Mouse (Mus musculus) spleen, adult 12 weeks (tissue): ENCODE results near the gene Gclc.

Experiments
- DNase-seq: peaks from one replicate; pipeline ENCODE4 v3.0.0; 2022; ENCODE audit warnings: low spot score

The Gclc gene

DNA sequence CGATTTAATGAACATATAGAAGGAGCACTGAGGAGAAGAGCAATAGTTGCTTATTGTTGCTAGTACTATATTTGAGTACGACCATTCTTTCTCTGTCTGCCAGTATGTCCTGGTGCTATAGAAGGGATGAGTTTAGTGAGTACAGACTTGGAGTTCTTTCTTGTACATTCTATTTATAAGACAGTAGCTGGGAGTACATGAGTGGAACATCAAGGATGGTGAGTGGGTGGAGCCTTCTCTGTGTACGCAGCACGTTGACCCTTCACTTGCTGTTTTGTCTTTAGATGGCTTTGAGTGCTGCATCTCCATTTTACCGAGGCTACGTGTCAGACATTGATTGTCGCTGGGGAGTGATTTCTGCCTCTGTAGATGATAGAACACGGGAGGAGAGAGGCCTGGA is 31.1 kb downstream of the Gclc start:
- DNase-seq: no peak

DNA sequence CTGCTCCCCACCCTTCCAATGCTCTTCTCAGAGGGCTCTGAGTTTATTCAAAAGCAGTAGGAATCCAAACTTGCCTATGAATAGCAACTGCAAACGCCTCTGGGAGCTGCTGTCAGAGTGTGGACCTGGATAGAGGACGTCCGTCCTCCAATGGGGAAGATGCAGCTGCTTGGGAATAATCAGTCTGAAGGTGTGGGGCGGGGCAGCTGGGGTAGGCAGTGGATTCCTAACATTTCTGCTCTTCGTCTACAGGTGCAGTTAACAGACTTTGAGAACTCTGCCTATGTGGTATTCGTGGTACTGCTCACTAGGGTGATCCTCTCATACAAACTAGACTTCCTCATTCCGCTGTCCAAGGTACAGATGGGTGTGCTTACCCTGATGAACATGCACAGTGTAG is 33.6 kb downstream of the Gclc start:
- DNase-seq: no peak

DNA sequence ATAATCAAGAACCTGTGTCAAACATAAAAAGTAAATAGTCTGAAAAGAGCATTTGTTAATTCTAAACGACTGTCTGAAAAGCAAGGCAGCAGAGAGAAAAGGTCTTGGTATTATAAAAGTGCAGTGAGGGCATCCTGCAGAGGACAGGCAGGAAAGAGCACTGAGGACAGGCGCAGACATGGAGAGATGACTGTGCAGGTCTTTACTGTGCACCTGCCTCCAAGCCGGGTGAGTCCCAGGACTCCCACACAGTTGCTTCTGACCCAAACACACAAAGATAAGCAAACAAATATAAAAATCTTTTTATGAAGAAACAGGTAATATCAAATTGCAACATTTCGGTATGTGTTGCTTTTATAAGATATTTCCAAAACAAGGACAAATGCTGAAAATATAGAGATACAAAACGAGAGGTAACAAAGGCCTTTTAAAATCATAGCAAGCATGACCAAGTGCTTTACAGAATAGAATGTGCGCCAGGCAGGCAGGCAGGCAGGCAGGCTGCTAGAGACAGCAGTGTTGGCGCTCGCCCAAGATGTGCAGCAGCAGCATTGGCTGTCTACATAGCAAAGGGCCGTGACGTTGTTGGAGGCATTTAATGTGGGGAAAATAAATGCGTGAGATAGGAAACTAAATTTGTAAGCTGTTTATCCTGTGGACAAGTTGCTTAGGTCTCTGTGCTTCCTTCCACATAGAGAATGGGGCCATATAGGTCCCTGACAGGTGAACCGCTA is 35.4 kb downstream of the Gclc start:
- no peak for DNase-seq

DNA sequence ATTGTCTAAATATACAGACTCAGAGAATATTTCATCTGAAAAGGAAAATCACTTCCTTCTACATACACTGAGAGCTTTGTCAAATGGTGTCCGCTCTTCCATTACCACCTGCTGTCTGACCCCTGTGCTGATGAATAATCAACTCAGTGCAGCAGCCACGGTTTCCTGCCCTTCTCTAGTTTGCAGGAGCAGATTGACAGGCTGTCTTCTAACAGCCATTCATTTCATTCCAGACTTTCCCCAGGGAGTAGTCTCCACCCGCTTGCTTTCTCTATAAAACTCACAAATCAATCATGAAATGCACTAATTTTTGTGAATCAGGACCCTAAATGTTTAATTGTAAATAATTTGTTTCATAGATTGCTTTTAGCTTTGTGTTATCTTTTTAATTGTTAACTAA is 39.5 kb downstream of the Gclc start:
- DNase-seq: no peak

DNA sequence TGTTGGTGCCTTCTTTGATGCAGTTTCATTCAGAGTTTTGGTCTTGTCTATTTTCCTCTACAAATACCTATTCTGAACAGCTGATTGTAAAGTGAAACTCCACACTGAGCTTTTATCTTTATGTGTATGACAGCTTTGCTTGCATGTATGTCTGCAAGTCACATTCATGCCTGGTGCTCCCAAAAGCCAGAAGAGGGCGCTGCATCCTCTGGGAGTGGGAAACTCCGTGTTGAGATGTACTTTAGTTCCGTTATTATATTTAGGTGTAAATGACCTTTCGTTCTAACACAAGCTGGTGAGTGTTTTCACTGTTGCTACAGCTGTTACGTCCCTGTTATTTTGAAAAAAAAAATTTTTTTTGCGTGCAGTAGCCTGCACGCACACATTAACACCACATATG is 48.1 kb downstream of the Gclc start:
- no peak for DNase-seq

DNA sequence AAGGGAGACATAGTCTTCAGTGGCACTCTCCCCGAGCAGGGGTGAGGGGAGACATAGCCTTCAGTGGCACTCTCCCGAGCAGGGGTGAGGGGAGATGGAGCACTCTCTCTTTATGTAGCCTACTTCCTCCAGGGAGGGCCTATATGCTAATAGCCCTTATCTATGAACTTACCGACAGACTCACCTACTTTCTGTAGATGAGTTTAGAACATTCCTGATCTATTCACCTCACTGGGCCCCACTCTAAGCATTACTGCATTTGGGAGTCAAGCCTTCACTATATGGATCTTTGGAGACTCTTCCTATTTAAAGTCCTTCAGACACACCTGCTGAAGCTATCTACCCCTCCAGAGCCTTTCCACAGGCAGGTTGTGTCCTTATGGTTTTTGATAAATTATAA is 52.1 kb downstream of the Gclc start:
- DNase-seq: no peak

DNA sequence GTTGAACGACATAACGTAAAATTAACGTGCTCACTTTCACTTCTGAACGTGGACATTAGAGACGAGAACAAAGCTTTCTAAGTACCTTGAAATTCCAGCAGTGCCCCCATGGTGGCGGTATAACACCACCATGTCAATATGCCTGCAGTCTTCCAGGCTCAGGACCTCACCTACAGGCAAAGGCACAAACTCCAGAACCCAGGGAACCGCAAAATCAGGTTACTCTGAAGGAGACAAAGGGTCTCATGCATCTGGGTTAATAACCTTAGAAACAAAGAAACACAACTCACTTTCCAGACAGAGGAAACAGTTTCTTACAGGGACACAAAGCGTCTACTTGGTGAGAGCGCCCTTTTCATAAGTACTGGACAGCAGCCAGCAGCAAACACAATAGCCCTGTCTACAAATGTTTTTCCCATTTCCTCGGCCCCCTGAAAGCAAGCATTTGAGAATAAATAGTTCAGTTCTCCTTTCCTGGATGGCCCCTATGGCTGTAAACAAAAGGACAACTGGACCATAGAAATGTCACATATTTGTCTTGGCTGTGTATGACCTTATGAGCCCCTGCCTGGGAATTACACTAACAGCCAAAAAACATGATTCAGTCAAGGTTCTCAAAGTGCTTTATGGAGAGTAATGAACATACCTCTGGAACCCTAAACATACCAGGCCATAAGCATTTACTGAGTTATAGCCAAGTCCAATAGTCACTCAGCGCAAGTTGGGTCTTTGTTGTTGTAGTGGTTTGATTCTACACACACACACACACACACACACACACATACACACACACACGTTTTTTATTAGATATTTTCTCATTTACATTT is 52.7 kb downstream of the Gclc start:
- peak; percentile 64 for DNase-seq

DNA sequence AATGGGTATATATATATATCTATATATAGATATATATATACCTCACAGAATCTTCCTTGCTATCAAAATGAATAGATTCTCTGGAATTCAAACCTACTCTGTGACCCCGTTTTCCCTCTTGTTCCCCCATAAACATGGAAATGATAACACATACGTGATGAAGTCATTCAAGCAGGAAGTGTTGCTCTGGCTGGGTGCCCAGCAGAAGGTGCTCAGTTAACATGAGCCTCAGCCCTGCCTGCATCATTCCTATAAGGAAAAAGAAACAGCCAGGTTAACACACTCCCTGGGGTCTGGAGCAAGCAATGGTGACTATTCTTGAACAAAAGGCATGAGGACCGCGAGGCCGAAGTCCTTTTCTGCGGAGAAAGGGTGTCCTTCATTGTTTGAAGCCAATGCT is 54.1 kb downstream of the Gclc start:
- no peak for DNase-seq

DNA sequence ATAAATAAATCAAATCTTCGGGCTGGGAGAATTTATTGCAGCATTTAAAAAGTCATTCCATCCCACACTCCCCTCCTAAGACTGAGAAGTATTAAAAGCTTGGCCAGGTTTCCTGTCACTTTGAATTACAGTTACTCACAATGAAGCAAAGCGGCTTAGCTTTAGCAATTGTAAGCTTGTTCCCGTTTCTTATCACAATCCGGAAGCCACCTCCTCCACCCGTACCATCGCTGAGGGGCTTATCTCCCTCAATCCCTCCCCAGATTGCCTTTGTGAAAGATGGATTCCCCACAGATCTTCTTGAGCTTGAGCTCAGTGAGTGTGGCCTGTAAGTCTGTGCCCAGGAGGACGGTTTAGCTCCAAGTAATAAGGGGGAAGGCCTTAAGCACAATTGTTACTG is 64.5 kb downstream of the Gclc start:
- DNase-seq: no peak

DNA sequence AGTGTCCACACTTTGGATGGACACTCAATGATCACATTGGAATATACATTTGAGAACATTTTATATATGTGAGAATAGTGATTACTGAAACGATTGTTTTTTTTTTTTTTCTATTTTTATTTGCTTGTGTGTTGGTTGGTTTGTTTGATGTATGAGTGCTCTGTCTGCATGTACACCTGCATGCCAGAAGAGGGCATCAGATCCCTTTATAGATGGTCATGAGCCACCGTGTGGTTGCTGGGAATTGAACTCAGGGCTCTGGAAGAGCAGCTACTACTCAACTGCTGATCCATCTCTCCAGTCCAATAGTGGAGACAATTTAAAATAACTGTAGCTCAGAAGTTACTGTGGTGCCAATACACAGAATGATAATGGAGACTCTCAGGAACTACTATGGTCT is 65.0 kb downstream of the Gclc start:
- no peak for DNase-seq

DNA sequence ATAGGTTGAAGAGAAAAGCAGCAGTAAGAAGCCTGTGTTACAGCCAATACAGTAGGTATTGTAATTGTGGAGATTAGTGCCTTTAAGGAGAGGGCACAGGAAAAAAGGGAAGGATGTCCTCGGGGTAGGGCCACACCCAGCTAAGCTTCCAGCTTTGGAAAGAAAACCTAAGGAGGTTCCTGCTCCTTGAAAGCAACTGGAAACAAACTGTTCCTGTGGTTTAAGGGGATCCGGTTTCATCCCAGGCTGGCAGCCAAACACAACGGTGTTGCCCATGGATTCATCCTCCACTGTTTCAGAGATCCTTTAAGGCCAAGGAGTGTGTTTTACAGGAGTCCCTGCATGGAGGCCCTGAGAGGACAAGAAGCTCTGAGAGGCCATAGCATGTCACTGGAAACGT is 66.5 kb downstream of the Gclc start:
- no peak for DNase-seq

DNA sequence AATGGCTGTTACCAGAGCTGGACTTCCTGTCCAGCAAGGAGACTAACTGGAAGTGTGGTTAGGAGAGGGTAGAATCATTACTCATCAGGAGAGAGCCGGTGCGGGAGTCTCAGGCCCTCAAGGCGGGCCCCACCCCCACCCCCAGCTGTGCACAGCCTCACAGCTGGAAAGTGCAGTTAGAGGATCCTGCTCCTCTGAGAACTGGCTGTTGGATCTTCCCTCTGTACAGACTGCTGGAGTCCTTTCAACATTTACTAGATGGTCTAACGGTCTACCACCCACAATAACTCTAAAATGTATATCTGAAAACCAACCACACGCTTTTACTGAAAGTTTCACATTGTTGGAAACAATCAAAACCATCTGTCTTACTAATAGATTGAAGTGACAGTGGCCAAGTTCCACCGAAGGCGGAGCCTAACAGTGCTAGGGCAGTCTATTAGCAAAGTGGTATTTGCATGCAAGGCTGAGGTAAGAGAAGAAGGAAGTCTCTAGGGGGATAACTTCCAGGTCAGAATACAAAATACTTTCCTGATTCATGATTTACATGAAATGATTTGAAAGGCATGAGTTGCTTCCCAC is 71.1 kb downstream of the Gclc start:
- DNase-seq: no peak

DNA sequence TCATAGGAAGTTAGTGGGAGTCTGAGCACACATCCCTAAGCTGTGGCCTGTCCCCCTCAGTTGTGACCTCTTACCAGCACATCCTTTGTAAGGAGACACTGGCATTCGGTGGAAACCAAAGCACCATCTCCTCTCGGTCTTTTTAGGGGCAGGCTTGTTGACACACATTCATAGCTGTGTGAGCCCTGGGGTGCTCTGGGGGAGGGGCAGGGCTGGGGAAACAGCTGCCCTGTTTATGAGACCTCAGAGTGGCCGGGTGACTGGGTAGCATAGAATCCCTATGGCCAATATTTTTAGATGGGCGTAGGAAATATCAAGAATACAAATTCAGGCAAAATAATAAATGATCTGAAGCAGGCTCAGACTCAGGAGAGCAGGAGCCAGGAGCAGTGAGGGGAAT is 71.9 kb downstream of the Gclc start:
- no peak for DNase-seq

DNA sequence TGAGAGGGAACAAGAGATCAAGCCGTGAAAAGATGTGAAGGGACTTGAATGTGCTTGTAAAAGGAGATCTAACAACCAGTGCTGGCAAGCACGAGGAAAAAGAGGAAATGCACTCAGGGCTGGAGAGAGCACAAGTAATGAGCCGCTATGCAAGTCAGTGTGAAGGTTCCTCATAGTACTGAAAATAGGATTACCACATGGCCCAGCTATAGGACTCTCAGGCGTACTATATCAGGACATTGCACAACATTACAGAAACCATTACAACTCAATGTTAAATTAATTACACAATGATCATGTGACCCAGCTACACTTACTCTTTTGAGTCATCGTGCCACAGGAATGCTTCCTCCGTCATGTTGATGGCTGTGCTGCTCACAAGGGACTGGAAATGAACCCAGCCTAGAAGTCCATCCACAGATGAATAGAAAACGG is 74.2 kb downstream of the Gclc start:
- no peak for DNase-seq

DNA sequence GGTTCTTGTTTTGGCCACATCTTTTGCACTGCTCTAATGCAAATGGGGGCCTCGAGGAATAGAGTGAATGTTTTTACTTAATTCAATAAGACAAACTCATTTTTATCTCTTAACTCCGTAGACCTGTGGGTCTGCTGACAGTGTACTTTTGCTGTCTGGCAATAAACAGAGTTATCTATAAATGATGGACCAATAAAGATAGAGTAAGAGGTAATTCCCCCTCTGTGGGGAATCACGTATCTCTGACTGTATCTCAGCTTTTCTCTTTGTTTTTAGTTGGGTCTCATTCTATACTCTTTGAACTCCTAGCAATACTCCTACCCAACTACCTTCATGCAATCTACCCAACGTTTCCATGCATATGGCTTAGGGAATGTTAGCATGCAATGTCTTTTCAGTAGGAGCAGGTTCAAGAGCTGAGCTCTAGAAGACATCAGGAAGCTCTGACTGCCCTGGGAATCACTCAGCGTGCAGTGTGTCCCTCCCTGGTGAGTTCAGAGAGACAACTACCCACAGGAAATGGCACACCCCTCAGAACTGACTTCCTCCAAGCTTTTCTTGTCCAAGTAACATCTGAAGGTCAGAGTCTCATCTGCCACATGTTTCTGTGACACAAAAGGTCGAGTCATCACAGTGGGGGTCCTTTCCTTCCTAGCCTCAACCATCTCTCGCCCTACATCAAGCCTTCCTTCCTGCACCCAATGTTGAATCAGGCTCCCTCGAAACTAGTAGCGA is 80.1 kb downstream of the Gclc start:
- no peak for DNase-seq

DNA sequence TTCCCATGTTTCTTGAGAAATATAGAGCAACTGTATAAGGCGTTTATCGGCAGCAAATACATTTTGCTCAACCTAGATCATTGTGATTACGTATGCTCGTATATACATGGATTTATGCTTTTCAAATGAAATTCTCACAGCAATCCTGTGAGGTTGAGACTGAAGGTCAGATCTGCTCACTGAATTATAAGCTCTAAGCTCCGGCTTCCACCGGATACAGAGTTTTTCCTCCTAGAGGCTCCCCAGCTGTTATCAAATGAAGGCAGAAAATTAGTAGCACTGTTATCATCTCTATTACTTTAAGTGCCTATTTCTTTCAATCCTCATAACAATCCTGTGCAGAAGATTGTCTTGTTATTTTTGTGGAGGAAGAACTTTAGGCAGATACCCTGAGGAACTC is 80.8 kb downstream of the Gclc start:
- DNase-seq: no peak

DNA sequence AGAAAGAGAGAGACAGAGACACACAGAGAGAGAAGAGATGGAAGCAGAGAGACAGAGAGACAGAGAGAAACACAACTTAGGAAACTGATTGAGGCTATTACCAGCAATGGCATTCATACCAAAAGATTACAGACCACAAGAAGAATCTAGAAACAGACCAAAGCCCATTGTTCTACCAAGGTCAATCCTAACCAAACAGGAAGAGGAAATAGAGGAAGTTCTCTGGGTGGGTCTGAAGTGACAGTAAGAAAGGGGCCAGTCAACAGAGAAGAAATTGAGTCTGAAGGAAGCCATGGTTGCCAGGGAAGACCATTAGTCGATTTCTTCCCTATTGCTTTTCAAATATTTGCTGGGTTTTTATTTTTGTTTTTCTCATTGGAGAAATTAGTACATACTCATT is 81.4 kb downstream of the Gclc start:
- no peak for DNase-seq

DNA sequence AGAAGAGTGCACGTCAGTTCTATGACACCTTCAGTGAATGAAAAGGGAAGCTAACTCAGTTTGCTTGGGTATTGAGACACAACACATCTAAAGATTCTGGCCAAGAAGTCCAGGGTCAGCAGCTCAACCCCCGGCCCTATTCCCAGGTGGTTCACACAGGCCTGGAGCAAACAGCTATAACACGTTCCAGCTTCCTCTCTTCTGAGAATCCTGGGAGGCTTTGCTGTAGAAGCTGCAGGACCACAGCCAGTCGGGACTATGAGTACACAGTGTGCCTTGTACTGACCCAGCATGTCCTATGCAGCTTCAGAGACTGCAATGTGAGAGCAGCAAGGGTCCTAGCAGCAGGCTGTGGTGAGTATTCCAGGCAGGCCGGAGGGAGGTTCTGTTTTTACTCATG is 84.3 kb downstream of the Gclc start:
- DNase-seq: no peak
